Mouse (Mus musculus) liver, embryonic 12.5 days (tissue): ENCODE measurements around the gene Smad5. TPM values are rescaled to one million over a fixed set of nuclear protein-coding genes. Genes with fewer than 3 reads are reported as not detected.

Source experiments
- ATAC-seq: fragments of 200-750 bp; cut with Nextera tagmentation; 2 replicates; pipeline ENCODE4 v1.8.0; 2017; ENCODE audit warnings: moderate number of reproducible peaks, mild to moderate bottlenecking, moderate library complexity
- H3K27ac ChIP-seq: fragments of 300-500 bp; sonication (generic); 2 replicates; pipeline ENCODE4 v1.5.1; 2016; ENCODE audit warnings: mild to moderate bottlenecking
- H3K27me3 ChIP-seq: fragments of 300-500 bp; sonication (generic); replicated peaks from 2 replicates; pipeline ENCODE4 v1.6.1; 2016; ENCODE audit warnings: mild to moderate bottlenecking, moderate library complexity
- H3K36me3 ChIP-seq: fragments of 300-500 bp; sonication (generic); 2 replicates; pipeline ENCODE4 v1.6.1; 2016; ENCODE audit warnings: mild to moderate bottlenecking, moderate library complexity
- H3K4me1 ChIP-seq: fragments of 300-500 bp; sonication (generic); 2 replicates; pipeline ENCODE4 v1.6.1; 2016
- H3K4me2 ChIP-seq: fragments of 300-500 bp; sonication (generic); 2 replicates; pipeline ENCODE4 v1.6.1; 2016; ENCODE audit warnings: mild to moderate bottlenecking, moderate library complexity
- H3K4me3 ChIP-seq: fragments of 300-500 bp; sonication (generic); 2 replicates; pipeline ENCODE4 v1.5.1; 2016; ENCODE audit warnings: mild to moderate bottlenecking, moderate library complexity
- H3K9ac ChIP-seq: fragments of 300-500 bp; sonication (generic); 2 replicates; pipeline ENCODE4 v1.6.1; 2016; ENCODE audit warnings: mild to moderate bottlenecking, moderate library complexity
- H3K9me3 ChIP-seq: fragments of 300-500 bp; sonication (generic); replicated peaks from 2 replicates; pipeline ENCODE4 v1.6.1; 2016; ENCODE audit warnings: mild to moderate bottlenecking, moderate library complexity
- WGBS: fragments of 180-500 bp; shearing (Covaris S2); methylation state at CpG from one replicate; pipeline ENCODE4 v1.1.7; 2016; ENCODE audit not compliant: insufficient replicate concordance; 5-methylcytosine and 5-hydroxymethylcytosine counted together
- polyA plus RNA-seq: library from polyadenylated mRNA; unstranded; fragments of >200 nt; fragmentation: Nextera tagmentation; extraction: Ambion mirVana; gene quantifications from 2 replicates; pipeline ENCODE4 v1.2.1, GENCODE M21; 2016

The Smad5 gene
- polyA plus RNA-seq, 1 experiment from 2014 or later, result 7.3 TPM

- WGBS, result 50% methylated on average over 1 of the region's 1 CpGs
- H3K27me3 ChIP-seq, result 0 out of 2 replicates have a peak, but pooled peaks cover 3% of the 10 kb centered on the region
- ATAC-seq, result no peak
- H3K4me2 ChIP-seq, result no peak overlapping the region
- no peaks in the 10 kb centered on the region for H3K9me3 ChIP-seq
- no peak overlapping the region for H3K9ac ChIP-seq
- no peak overlapping the region for H3K27ac ChIP-seq
- H3K4me3 ChIP-seq, result no peak overlapping the region
- H3K36me3 ChIP-seq, result no peaks in the 10 kb centered on the region
- H3K4me1 ChIP-seq, result no peaks in the 10 kb centered on the region
Observed at GRCm38 (mm10) chr13:56782621-56783020, 79.8 kb downstream of the Smad5 start.

- no peaks in the 10 kb centered on the region for H3K36me3 ChIP-seq
- H3K9ac ChIP-seq, result no peak overlapping the region
- H3K4me2 ChIP-seq, result no peak overlapping the region
- no peak overlapping the region for H3K27ac ChIP-seq
- H3K4me3 ChIP-seq, result no peak overlapping the region
- H3K9me3 ChIP-seq, result no peaks in the 10 kb centered on the region
- H3K4me1 ChIP-seq, result no peaks in the 10 kb centered on the region
- H3K27me3 ChIP-seq, result no peaks in the 10 kb centered on the region
- ATAC-seq, result no peak
- 77% methylated on average over 3 of the region's 3 CpGs for WGBS
Observed at GRCm38 (mm10) chr13:56790683-56791082, 87.9 kb downstream of the Smad5 start.

Other genes starting within 250 kb of the Smad5 start
- gene Il9, start 220.8 kb upstream of the Smad5 start, polyA plus RNA-seq, result not detected in 2 replicates
- gene Fbxl21, start 180.5 kb upstream of the Smad5 start, polyA plus RNA-seq, result 0.72 and 0.81 TPM in 2 replicates
- gene Lect2, start 154.5 kb upstream of the Smad5 start, polyA plus RNA-seq, result 31.7 and 38.1 TPM in 2 replicates
- 13.4 and 14.0 TPM in 2 replicates for gene Tgfbi, start 93.5 kb upstream of the Smad5 start, polyA plus RNA-seq
- gene Gm45623, start 50.8 kb downstream of the Smad5 start, polyA plus RNA-seq, result not detected in 2 replicates
- not detected in 2 replicates for gene Trpc7, start 193.0 kb downstream of the Smad5 start, polyA plus RNA-seq